Mouse (Mus musculus) monocyte, adult 5-6 weeks (primary cell): Measurements from ENCODE around the gene Spata2. TPM values are rescaled to one million over a fixed set of nuclear protein-coding genes. Genes with fewer than 3 reads are reported as not detected.
A peak's percentile ranks its signal among the peaks of the same experiment; 100 is the strongest.

ENCODE experiments used
- ATAC-seq: fragments of 153-309, 156-312 bp; replicated peaks from 2 replicates; pipeline ENCODE4 v1.8.0; 2017; ENCODE audit warnings: mild to moderate bottlenecking; ENCODE audit not compliant: low TSS enrichment, insufficient number of reproducible peaks, severe bottlenecking, poor library complexity, low FRiP score
- total RNA-seq: library from RNA; stranded (forward); fragments of 200-1000, 200-491, 200-594 nt; gene quantifications from 3 replicates; pipeline ENCODE4 v1.2.3, GENCODE M21; 2017

Spata2 gene
- total RNA-seq, 1 experiment from 2014 or later: 7.3 TPM

- no peak for ATAC-seq
Measured at GRCm38 (mm10) chr2:167485501-167486377, 6.9 kb downstream of the Spata2 start.

GRCm38 (mm10) chr2:167484932-167485331 is 7.8 kb downstream of the Spata2 start:
- no peak for ATAC-seq

- ATAC-seq: no peak
Measured at GRCm38 (mm10) chr2:167483827-167484410, 8.8 kb downstream of the Spata2 start.

- ATAC-seq: no peak
Measured at GRCm38 (mm10) chr2:167483081-167483826, 9.4 kb downstream of the Spata2 start.

GRCm38 (mm10) chr2:167482681-167483080 is 10.0 kb downstream of the Spata2 start:
- ATAC-seq: no peak

GRCm38 (mm10) chr2:167479501-167479900 is 13.2 kb downstream of the Spata2 start:
- no peak for ATAC-seq

- ATAC-seq: no peak
Measured at GRCm38 (mm10) chr2:167478128-167478527, 14.6 kb downstream of the Spata2 start.

GRCm38 (mm10) chr2:167476762-167477161 is 15.9 kb downstream of the Spata2 start:
- no peak for ATAC-seq

- ATAC-seq: no peak
Measured at GRCm38 (mm10) chr2:167476200-167476688, 16.4 kb downstream of the Spata2 start.

GRCm38 (mm10) chr2:167475596-167475995 is 17.1 kb downstream of the Spata2 start:
- no peak for ATAC-seq

- ATAC-seq: no peak
Measured at GRCm38 (mm10) chr2:167474218-167474617, 18.5 kb downstream of the Spata2 start.

GRCm38 (mm10) chr2:167471585-167471984 is 21.1 kb downstream of the Spata2 start:
- no peak for ATAC-seq

GRCm38 (mm10) chr2:167470611-167471010 is 22.1 kb downstream of the Spata2 start:
- ATAC-seq: no peak

GRCm38 (mm10) chr2:167468444-167468843 is 24.2 kb downstream of the Spata2 start:
- no peak for ATAC-seq

GRCm38 (mm10) chr2:167467214-167467613 is 25.5 kb downstream of the Spata2 start:
- ATAC-seq: no peak

GRCm38 (mm10) chr2:167465951-167466350 is 26.7 kb downstream of the Spata2 start:
- no peak for ATAC-seq

GRCm38 (mm10) chr2:167463802-167464201 is 28.9 kb downstream of the Spata2 start:
- ATAC-seq: no peak

- ATAC-seq: peak; percentile 51
Measured at GRCm38 (mm10) chr2:167462954-167463353, 29.7 kb downstream of the Spata2 start.
